Mouse (Mus musculus) CD4-positive helper T cell, adult 2 months (primary cell): ENCODE results near the gene Fubp3.
"Not testable (repeated sequence)": the region's sequence is repeated elsewhere in the genome, so short reads cannot be mapped to it uniquely, and the experiment has no call there.

ENCODE experiments used
- DNase-seq: peaks from one replicate; pipeline ENCODE4 v3.0.0-alpha.2; 2012; ENCODE audit warnings: low read depth, missing footprints, low spot score

The Fubp3 gene

DNA sequence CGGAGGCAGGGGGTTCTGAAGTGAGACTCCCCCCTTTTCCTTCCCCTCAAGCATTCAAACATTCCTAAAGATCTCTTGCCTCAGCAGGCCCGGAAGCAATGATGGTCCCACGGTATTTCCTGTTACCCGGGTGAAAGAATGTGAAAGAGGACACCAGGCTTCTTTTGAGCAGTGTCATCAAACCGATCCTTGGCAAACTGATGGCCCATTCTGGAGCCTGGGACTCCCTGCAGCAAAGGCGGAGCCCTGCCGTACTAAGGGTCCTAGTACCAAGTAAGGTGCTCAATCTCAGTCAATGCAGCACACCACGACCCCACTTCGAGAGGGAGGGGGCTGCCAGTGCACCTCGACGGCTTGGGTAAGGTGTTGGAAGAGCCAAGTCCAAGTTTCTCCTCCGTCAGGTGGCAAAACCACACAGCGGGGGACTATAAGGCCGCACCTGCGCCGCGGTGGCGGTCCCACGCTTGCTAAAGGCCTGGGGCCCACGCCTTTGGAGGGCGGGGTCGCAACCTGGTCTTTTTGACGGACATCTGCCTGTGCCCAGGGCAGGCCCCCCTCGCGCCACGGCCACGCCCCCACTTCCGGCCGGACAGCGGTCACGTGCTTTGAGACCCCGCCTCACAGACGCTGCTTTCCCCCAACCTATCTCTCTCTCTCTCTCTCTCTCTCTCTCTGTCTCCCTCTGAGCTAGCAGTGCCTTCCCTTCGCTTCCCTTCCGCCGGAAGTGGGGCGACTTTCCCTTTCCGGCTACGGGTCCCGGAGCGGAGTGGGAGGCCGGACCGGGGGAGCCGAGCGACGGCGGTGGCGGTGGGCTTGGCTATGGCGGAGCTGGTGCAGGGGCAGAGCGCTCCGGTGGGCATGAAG is at the start of gene Fubp3:
Gene Fubp3, plus strand, starts transcription at position 601 of the 864 bp plus-strand sequence.
- DNase-seq = peak; percentile 71

GRCm38 (mm10) chr2:31524641-31525040 is 47.8 kb upstream of the Fubp3 start:
- no peak for DNase-seq

- no peak for DNase-seq
Measured at GRCm38 (mm10) chr2:31525778-31526177, 46.7 kb upstream of the Fubp3 start.

GRCm38 (mm10) chr2:31530201-31530600 is 42.2 kb upstream of the Fubp3 start:
- DNase-seq = no peak

DNA sequence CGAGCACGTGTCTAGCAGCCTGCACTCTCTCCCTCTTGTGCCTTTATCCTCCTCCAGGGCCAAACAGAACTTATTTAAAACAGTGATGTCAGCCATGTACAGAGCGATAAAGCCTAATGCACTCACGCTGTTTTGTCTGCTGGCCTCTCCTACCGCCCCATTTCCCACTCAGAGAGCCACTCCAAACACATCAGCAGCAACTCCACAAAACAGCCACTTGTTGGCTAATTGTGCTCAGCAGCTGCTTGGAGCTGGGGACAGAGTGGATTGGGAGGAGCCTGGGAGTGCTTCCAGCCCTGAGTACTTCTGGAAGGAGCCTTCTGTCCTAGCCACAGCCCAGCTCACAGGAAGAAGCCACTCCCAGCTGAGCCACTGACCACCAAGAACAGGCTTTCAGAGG is 35.4 kb upstream of the Fubp3 start:
- no peak for DNase-seq

DNA sequence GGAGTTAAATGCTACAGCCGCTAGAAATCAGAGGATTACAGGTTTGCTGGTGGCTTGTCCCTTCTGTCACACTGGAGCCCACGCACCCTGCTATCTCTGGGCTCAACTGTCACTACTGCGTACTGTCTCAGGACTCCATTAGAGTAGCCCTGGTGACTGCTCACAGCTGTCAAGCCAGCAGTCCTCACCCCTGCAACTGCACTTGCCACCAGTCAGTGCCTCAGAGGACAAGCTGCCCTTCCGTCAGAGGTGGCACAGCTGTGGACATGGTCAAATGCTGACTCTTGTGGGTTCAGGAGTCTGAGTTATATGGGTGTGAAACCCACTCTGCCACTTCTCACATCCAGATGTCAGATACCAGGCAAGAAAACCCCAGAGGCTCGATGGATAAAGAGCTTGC is 33.7 kb upstream of the Fubp3 start:
- DNase-seq = no peak

DNA sequence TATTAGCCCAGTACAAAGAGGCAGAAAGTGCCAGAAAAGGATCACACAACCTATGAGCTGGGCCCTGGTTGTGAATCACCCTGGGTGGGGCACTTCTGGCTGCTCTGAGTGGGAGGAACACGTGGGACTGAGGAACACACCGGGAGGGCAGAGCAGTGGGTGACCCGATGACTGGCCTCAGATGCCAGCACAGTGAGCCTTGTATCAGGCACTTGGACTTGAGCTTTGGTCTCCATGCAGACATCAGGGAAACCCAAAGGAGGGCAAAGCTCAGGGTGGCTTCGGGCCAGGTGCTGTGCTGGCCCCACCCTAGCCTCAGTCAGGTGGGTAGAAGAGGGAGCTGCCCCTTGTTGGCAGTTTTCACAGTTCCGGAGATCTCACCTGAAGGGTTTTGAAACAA is 30.9 kb upstream of the Fubp3 start:
- no peak for DNase-seq

GRCm38 (mm10) chr2:31547726-31548125 is 24.7 kb upstream of the Fubp3 start:
- DNase-seq = no peak

GRCm38 (mm10) chr2:31550503-31550902 is 21.9 kb upstream of the Fubp3 start:
- DNase-seq = no peak

GRCm38 (mm10) chr2:31551351-31551750 is 21.1 kb upstream of the Fubp3 start:
- not testable (repeated sequence) for DNase-seq

GRCm38 (mm10) chr2:31551971-31552370 is 20.5 kb upstream of the Fubp3 start:
- no peak for DNase-seq

- DNase-seq = no peak
Measured at GRCm38 (mm10) chr2:31554619-31555018, 17.8 kb upstream of the Fubp3 start.

GRCm38 (mm10) chr2:31572915-31573635 is 624 bp downstream of the Fubp3 start:
- peak; percentile 15 for DNase-seq

GRCm38 (mm10) chr2:31581617-31582016 is 9.2 kb downstream of the Fubp3 start:
- no peak for DNase-seq

GRCm38 (mm10) chr2:31591799-31592484 is 19.5 kb downstream of the Fubp3 start:
- no peak for DNase-seq

GRCm38 (mm10) chr2:31607555-31607954 is 35.1 kb downstream of the Fubp3 start:
- DNase-seq = no peak

GRCm38 (mm10) chr2:31609859-31610261 is 37.4 kb downstream of the Fubp3 start:
- no peak for DNase-seq

DNA sequence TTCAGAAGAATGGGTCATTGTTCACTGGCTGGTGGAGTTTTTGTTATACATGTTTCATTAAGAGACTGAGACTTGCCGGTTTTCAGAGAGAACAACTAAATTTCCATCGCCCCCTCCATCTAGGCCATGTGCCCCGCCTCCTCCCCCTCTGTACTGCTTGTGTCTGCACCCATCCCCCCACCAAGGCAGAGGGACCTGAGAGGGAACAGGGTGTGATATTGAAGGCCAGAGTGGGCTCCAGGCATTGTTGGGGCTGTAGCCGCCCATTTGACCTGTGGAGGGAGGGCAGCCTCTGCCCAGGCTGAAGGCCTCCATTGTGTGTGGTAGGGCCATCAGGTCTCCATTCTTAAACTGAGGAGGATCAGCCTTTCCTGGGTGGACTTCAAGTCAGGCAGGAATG is 38.5 kb downstream of the Fubp3 start:
- no peak for DNase-seq

DNA sequence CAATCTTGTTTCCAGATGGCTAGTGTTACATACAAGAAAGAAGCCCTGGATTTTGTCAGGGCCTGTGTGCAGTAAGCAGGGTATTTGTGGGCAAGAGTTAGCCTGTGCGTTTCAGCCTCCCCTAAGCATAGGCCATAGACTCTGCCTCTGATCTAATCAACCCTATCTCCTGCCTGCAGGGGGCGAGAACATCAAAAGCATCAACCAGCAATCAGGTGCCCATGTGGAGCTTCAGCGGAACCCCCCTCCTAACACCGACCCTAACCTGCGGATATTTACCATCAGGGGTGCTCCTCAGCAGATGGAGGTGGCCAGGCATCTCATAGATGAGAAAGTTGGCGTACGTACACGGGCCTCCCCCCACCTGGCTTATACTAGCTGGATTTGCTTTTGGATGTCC is 38.9 kb downstream of the Fubp3 start:
- no peak for DNase-seq

- peak; percentile 42 for DNase-seq
Measured at GRCm38 (mm10) chr2:31612627-31613026, 40.2 kb downstream of the Fubp3 start.

- peak; percentile 24 for DNase-seq
Measured at GRCm38 (mm10) chr2:31613781-31614180, 41.3 kb downstream of the Fubp3 start.

- DNase-seq = no peak
Measured at GRCm38 (mm10) chr2:31618484-31619161, 46.2 kb downstream of the Fubp3 start.
